Mouse (Mus musculus) right cerebral cortex, postnatal 36 days (tissue): ENCODE measurements at regions not wholly inside any gene's neighbourhood (a gene's known extent, or its start where the extent isn't known, plus 50 kb on each side); places are given as distances from the start of the nearest gene placed in this dataset.

Source experiments
- DNase-seq, 2 experiments: peaks; one replicate each; pipeline ENCODE4 v3.0.0; 2022; ENCODE audit warnings: low spot score in 2 of 2, mixed read lengths in 1 of 2

DNA sequence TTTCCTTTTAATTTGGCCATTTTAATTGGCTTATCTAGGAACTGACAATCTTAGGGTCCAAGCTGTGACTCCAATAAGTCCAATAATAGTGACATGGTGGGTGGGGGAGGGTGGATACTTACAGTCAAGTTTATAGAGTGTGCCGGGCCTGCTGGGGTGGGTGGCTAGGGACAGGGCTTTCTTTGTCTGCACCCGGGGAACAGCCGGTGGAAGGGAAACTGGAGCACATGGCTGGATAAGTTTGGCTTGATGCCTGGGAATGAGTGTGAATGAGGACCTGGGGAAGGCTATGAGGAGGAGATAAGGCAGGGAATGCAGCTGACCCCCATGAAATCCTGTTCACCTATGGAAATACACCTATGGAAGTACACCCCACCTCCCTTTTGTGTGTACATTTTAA, 81.7 kb upstream of the Cers4 start:
- DNase-seq: no peak

DNA sequence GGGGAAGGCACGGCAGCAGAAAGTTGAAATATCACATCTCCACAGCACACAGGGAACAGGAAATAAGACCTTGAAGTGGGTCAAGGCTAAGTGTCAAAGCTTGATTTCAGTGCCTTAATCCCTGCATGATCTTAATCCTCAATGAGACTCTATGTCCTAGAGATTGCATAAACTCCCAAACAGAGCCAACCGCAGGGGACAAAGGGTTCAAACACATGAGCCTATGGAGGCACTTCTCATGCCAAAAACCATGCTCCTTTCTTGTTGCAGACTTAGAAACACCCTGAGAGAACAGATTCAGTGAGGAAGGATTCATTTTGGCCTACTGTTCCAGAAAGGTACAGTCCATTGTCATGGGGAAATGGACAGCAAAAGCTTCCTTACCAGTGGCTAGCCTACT, 81.0 kb upstream of the Cers4 start:
- no peak for DNase-seq

- DNase-seq: no peak
These were observed 79.6 kb upstream of the Cers4 start for GRCm38 (mm10) chr8:4413206-4413605.

DNA sequence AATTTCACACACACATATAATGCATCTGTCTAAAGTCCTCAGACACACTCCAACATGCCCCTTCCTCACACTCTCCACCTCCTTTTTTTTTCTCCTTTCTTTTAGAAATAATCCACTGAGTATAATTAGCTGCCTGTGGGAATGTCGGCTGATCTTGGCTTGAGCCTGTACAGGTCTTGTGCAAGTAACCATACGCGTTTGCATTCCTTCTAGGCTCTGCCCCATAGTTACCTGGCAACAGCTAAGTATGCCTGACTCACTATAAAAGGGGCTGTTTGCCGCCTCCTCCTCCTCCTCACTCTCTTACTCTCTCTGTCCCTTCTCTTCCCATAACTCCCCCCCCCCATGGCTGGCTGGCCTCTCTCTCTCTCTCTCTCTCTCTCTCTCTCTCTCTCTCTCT, 79.1 kb upstream of the Cers4 start:
- peak in 1 of 2 experiments; percentile 29 for DNase-seq

- DNase-seq: no peak
These were observed 75.7 kb upstream of the Cers4 start for GRCm38 (mm10) chr8:4417141-4417540.

- no peak for DNase-seq
These were observed 59.7 kb upstream of the Cers4 start for GRCm38 (mm10) chr8:4433161-4433560.

DNA sequence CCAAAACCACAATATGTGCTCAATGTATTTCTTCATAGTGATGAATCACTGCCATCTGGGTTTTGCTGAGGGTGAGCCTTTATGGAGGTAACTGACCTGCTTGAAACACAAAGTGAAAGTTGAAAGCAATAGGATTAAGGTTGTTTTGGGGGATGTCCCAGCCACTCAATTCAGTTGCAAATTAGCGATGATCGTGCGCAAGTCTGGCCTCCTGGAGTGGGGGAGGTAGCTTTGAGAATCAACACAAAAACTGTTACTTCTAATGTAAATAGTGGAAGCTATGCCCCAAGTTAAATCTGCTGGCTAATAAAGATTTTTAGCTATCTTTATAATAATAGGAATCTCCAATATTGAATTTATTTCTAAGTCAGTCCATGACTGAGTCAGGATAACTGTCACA, 56.3 kb upstream of the Cers4 start:
- DNase-seq: no peak
